Comparison of ENCODE assay signal across 25 mouse cellular contexts in genomic region chr3:100535902-100536301, GRCm38 (mm10). TPM values are rescaled to one million over a fixed set of nuclear protein-coding genes. Genes with fewer than 3 reads are reported as not detected.
DNase-seq lines count a peak whose midpoint lies in the region; ATAC-seq and TF ChIP-seq lines count a peak whose summit lies in the region.
"Had no signal": no experiment of that assay in that cellular context is flagged by ENCODE, and none has a peak within 500 bp of the region (broad histone marks: within the 10 kb centered on the region; RNA-seq: fewer than 3 reads in every experiment).

No protein-coding gene starts in this region.

- TF ChIP-seq CTCF in lung, postnatal 0 days (IDR thresholded peaks at IDR 0.05): no peak

- no peaks in the 10 kb centered on the region for H3K4me1 ChIP-seq in intestine, embryonic 14.5 days (replicated peaks; ENCODE audit: control insufficient read depth, insufficient read depth, low read length)
- H3K4me1 ChIP-seq in intestine, embryonic 16.5 days (ENCODE audit: control insufficient read depth, insufficient read depth, low read length): no peaks in the 10 kb centered on the region
- no peaks in the 10 kb centered on the region for H3K4me1 ChIP-seq in lung, postnatal 0 days (ENCODE audit: insufficient read depth, low read depth, low read length)
- H3K4me1 ChIP-seq: forebrain, embryonic 13.5 days had no signal

- H3K9me3 ChIP-seq in intestine, embryonic 14.5 days (ENCODE audit: control insufficient read depth, low read length): no peaks in the 10 kb centered on the region
- no peaks in the 10 kb centered on the region for H3K9me3 ChIP-seq in intestine, embryonic 16.5 days (ENCODE audit: control insufficient read depth, low read length)
- H3K9me3 ChIP-seq in lung, postnatal 0 days (ENCODE audit: low read length): no peaks in the 10 kb centered on the region
- H3K9me3 ChIP-seq: embryonic facial prominence, embryonic 10.5 days; embryonic facial prominence, embryonic 12.5 days; forebrain, embryonic 13.5 days; G1E had no signal

- no peak overlapping the region for H3K4me2 ChIP-seq in intestine, embryonic 14.5 days (ENCODE audit: low read length)
- no peak overlapping the region for H3K4me2 ChIP-seq in intestine, embryonic 16.5 days (ENCODE audit: low read depth, low read length)
- no peak overlapping the region for H3K4me2 ChIP-seq in lung, postnatal 0 days (replicated peaks; ENCODE audit: low read depth, low read length)
- H3K4me2 ChIP-seq: embryonic facial prominence, embryonic 12.5 days; forebrain, embryonic 13.5 days had no signal

- DNase-seq in intestine, embryonic 14.5 days (ENCODE audit: low spot score): no peak
- DNase-seq in lung, adult 18-20 months: peak; percentile 48 to 71
- no peak for DNase-seq in lung, postnatal 4 days
- DNase-seq in lung, postnatal 0 days (ENCODE audit: low spot score): peak; percentile 14
- no peak for DNase-seq in lung, postnatal 14 days
- DNase-seq in lung, postnatal 36 days: peak; percentile 58
- no peak for DNase-seq in left cerebral cortex, adult 11 months (ENCODE audit: low spot score)
- DNase-seq: adrenal gland, adult 8-10 months; adrenal gland, postnatal 14 days; adrenal gland, postnatal 36 days; B cell, adult 2 months; cerebellum, adult 11-12 months; cerebellum, adult 2 months; cerebellum, adult 9-10 months; cerebellum, postnatal 10 days; cerebellum, postnatal 25 days had no signal

- no peak for TF ChIP-seq EP300 in lung, postnatal 0 days (IDR thresholded peaks at IDR 0.05)

- WGBS in intestine, embryonic 14.5 days: 68% methylated on average over 4 of the region's 4 CpGs
- WGBS in intestine, embryonic 16.5 days: 57% methylated on average over 4 of the region's 4 CpGs
- WGBS in lung, postnatal 0 days: 49% methylated on average over 3 of the region's 4 CpGs

- H3K27ac ChIP-seq in intestine, embryonic 14.5 days (ENCODE audit: low read depth): no peak overlapping the region
- H3K27ac ChIP-seq in intestine, embryonic 16.5 days (ENCODE audit: low read length): no peak overlapping the region
- no peak overlapping the region for H3K27ac ChIP-seq in lung, postnatal 0 days (ENCODE audit: low read length)
- H3K27ac ChIP-seq: embryonic facial prominence, embryonic 10.5 days; embryonic facial prominence, embryonic 12.5 days; forebrain, embryonic 13.5 days had no signal

- no peak overlapping the region for H3K4me3 ChIP-seq in intestine, embryonic 14.5 days (ENCODE audit: low read depth, low read length)
- no peak overlapping the region for H3K4me3 ChIP-seq in intestine, embryonic 16.5 days (ENCODE audit: low read length)
- no peak overlapping the region for H3K4me3 ChIP-seq in lung, postnatal 0 days (ENCODE audit: low read depth, low read length)
- H3K4me3 ChIP-seq: embryonic facial prominence, embryonic 10.5 days; embryonic facial prominence, embryonic 12.5 days; forebrain, embryonic 13.5 days had no signal

- H3K27me3 ChIP-seq in intestine, embryonic 14.5 days (replicated peaks; ENCODE audit: control insufficient read depth, insufficient read depth, low read length): no peaks in the 10 kb centered on the region
- no peaks in the 10 kb centered on the region for H3K27me3 ChIP-seq in intestine, embryonic 16.5 days (replicated peaks; ENCODE audit: control insufficient read depth, insufficient read depth, low read length)
- no peaks in the 10 kb centered on the region for H3K27me3 ChIP-seq in lung, postnatal 0 days (replicated peaks; ENCODE audit: insufficient read depth, low read length)
- H3K27me3 ChIP-seq: CH12.LX; embryonic facial prominence, embryonic 12.5 days; forebrain, embryonic 13.5 days; Patski had no signal

- H3K9ac ChIP-seq in intestine, embryonic 14.5 days (ENCODE audit: low read length): no peak overlapping the region
- H3K9ac ChIP-seq in intestine, embryonic 16.5 days (ENCODE audit: low read depth, low read length): no peak overlapping the region
- no peak overlapping the region for H3K9ac ChIP-seq in lung, postnatal 0 days (replicated peaks; ENCODE audit: low read depth)
- H3K9ac ChIP-seq: embryonic facial prominence, embryonic 12.5 days; forebrain, embryonic 13.5 days had no signal

- no peaks in the 10 kb centered on the region for H3K36me3 ChIP-seq in intestine, embryonic 14.5 days (ENCODE audit: control insufficient read depth, insufficient read depth, low read length)
- no peaks in the 10 kb centered on the region for H3K36me3 ChIP-seq in intestine, embryonic 16.5 days (ENCODE audit: control insufficient read depth, insufficient read depth, low read length)
- no peaks in the 10 kb centered on the region for H3K36me3 ChIP-seq in lung, postnatal 0 days (ENCODE audit: insufficient read depth, low read length)
- H3K36me3 ChIP-seq: embryonic facial prominence, embryonic 10.5 days; embryonic facial prominence, embryonic 12.5 days; G1E had no signal

- 0 out of 2 replicates have a peak, but pooled peaks have one; percentile 5 for ATAC-seq in intestine, embryonic 14.5 days (replicated peaks; ENCODE audit: low FRiP score, low TSS enrichment, low read depth)
- ATAC-seq in intestine, embryonic 16.5 days: no peak
- peak; percentile 58 for ATAC-seq in lung, postnatal 0 days
- ATAC-seq: activated CD4-positive, CD25-positive, alpha-beta regulatory T cell, adult 4 months; CD4-positive, CD25-positive, alpha-beta regulatory T cell, adult 4 months; forebrain, embryonic 13.5 days; Patski had no signal

RNA-seq across cellular contexts. Expression of gene Tent5c, which starts 46.8 kb away (rescaled TPM):
- 3.8 and 8.0 TPM in 2 replicates for polyA plus RNA-seq in intestine, embryonic 14.5 days (2014; fragmentation: Nextera tagmentation; extraction: Ambion mirVana)
- polyA plus RNA-seq in intestine, embryonic 16.5 days (2015; fragmentation: Nextera tagmentation; extraction: Ambion mirVana): 8.9 and 9.9 TPM in 2 replicates
- polyA plus RNA-seq in lung, postnatal 0 days (2015; fragmentation: Nextera tagmentation; extraction: Ambion mirVana): 11.5 and 14.0 TPM in 2 replicates

Comparison
In these comparisons a context has a peak if more than half of its experiments do, and no peak if none do; other contexts are left out.
1. DNase-seq: peak in lung, adult 18-20 months (2 of 2), lung, postnatal 0 days (single experiment) and lung, postnatal 36 days (single experiment); none in intestine, embryonic 14.5 days (single experiment), lung, postnatal 4 days (0 of 2), lung, postnatal 14 days (single experiment) and left cerebral cortex, adult 11 months (single experiment).